Mouse (Mus musculus) ES-E14 (cell line): ENCODE data around the gene Spata21.

Experiments used
- HCFC1 ChIP-seq: IDR thresholded peaks from 2 replicates; pipeline ENCODE4 v1.6.1; 2012; ENCODE audit warnings: low read length, inconsistent platforms, borderline replicate concordance; ENCODE audit not compliant: insufficient read depth
- MAFK ChIP-seq: IDR thresholded peaks from 2 replicates; pipeline ENCODE4 v1.6.1; 2014; ENCODE audit warnings: mild to moderate bottlenecking, low read depth, low read length, inconsistent platforms; ENCODE audit not compliant: insufficient read depth

DNA sequence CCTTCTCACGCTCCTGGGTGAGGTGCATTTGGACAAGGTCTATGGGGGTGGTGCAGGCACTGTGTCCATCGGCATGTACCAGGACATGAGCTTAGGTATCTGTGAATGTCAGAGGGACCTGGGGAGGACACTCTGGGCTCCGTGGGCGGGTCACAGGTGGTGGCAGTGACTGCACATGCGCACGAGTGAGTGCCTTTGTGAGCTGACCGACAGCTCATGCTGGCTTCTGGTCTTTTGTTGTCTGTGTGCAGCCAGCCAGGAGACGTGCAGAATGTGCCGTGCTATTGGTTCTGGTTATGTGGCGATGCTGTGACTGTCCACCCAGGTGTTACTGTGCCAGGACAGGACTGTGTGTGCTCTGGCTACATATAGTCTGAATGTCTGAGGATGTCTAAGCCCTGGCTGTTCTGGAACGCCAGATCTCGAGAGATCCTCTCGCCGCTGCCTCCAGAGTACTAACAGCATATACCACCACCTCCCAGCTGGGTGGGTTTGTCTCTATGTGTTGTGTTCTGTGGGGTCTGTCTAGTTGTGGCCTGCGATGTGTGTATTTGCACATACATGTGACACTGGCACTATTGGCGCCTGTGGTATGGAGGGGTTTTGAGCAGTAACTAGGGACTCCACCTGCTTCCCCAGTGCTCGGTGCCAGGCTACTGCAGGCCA lies 39.2 kb upstream of the Spata21 start:
- TF ChIP-seq HCFC1 (no peak), MAFK (no peak)
